Mouse (Mus musculus) G1E (cell line): ENCODE measurements around the gene Acot12.

Experiments used
- CTCF ChIP-seq: IDR thresholded peaks from 2 replicates; pipeline ENCODE4 v1.5.1; 2012; ENCODE audit warnings: low read depth, low read length, inconsistent platforms, mixed read lengths
- GATA1 ChIP-seq: IDR thresholded peaks from 2 replicates; pipeline ENCODE4 v1.6.1; 2012; ENCODE audit warnings: borderline replicate concordance, low read length, inconsistent platforms, mixed read lengths
- GATA2 ChIP-seq: IDR thresholded peaks from 2 replicates; pipeline ENCODE4 v1.6.1; 2012; ENCODE audit warnings: low read depth, low read length, inconsistent platforms, borderline replicate concordance
- POLR2AphosphoS5 ChIP-seq: IDR thresholded peaks from 2 replicates; pipeline ENCODE4 v1.6.1; 2012; ENCODE audit warnings: low read depth, low read length, inconsistent platforms; ENCODE audit not compliant: insufficient replicate concordance
- TAL1 ChIP-seq: conservative IDR thresholded peaks from 2 replicates; pipeline ENCODE4 v1.6.1; 2012; ENCODE audit warnings: low read depth, low read length, inconsistent platforms, mixed read lengths

DNA sequence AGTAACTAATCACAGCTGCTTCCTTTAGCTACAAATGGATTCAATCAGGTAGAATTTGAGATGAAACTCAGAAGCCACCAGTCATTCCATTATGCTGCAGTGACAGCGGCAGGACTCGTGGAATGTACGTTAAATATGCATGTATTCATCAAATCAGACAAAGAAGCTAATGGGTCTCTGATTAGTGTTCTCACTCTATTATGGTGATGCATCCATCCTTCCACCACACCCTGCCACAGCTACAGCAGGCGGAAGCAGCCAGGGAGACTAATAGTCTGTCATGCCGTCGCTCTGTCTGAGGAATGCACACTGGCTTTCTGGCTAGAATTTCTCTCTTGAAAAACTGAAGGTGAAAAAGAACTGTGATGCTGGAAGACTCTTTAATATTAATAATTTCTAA lies 54.7 kb downstream of the Acot12 start:
- TF ChIP-seq CTCF (no peak), TAL1 (no peak), GATA1 (no peak), POLR2AphosphoS5 (no peak), GATA2 (no peak)
